Mouse (Mus musculus) hindbrain, embryonic 13.5 days (tissue): ENCODE measurements around the gene Rab11a. TPM values are rescaled to one million over a fixed set of nuclear protein-coding genes. Genes with fewer than 3 reads are reported as not detected.

Experiments
- ATAC-seq: fragments of 200-750 bp; cut with Nextera tagmentation; 2 replicates; pipeline ENCODE4 v1.8.0; 2017; ENCODE audit warnings: moderate TSS enrichment; ENCODE audit not compliant: low FRiP score
- H3K27ac ChIP-seq: fragments of 300-500 bp; sonication (generic); 2 replicates; pipeline ENCODE4 v1.5.1; 2015; ENCODE audit warnings: inconsistent platforms, mild to moderate bottlenecking, moderate library complexity
- H3K27me3 ChIP-seq: fragments of 300-500 bp; sonication (generic); 2 replicates; pipeline ENCODE4 v1.6.1; 2015; ENCODE audit warnings: mild to moderate bottlenecking, inconsistent platforms
- H3K36me3 ChIP-seq: fragments of 300-500 bp; sonication (generic); 2 replicates; pipeline ENCODE4 v1.6.1; 2015; ENCODE audit warnings: mild to moderate bottlenecking, inconsistent platforms
- H3K4me1 ChIP-seq: fragments of 300-500 bp; sonication (generic); replicated peaks from 2 replicates; pipeline ENCODE4 v1.6.1; 2015; ENCODE audit warnings: inconsistent platforms
- H3K4me2 ChIP-seq: fragments of 300-500 bp; sonication (generic); 2 replicates; pipeline ENCODE4 v1.6.1; 2015; ENCODE audit warnings: inconsistent platforms, mild to moderate bottlenecking, moderate library complexity
- H3K4me3 ChIP-seq: fragments of 300-500 bp; sonication (generic); 2 replicates; pipeline ENCODE4 v1.5.1; 2015; ENCODE audit warnings: mild to moderate bottlenecking, inconsistent platforms
- H3K9ac ChIP-seq: fragments of 300-500 bp; sonication (generic); 2 replicates; pipeline ENCODE4 v1.6.1; 2015; ENCODE audit warnings: mild to moderate bottlenecking, inconsistent platforms
- H3K9me3 ChIP-seq: fragments of 300-500 bp; sonication (generic); 2 replicates; pipeline ENCODE4 v1.6.1; 2016; ENCODE audit warnings: inconsistent platforms
- WGBS: fragments of 180-500 bp; shearing (Covaris S2); methylation state at CpG from one replicate; pipeline ENCODE4 v1.1.7; 2015; 5-methylcytosine and 5-hydroxymethylcytosine counted together
- polyA plus RNA-seq: library from polyadenylated mRNA; unstranded; fragments of >200 nt; fragmentation: Nextera tagmentation; extraction: Ambion mirVana; gene quantifications from 2 replicates; pipeline ENCODE4 v1.2.1, GENCODE M21; 2015

Gene Rab11a
- polyA plus RNA-seq: 381 and 422 TPM in 2 replicates

DNA sequence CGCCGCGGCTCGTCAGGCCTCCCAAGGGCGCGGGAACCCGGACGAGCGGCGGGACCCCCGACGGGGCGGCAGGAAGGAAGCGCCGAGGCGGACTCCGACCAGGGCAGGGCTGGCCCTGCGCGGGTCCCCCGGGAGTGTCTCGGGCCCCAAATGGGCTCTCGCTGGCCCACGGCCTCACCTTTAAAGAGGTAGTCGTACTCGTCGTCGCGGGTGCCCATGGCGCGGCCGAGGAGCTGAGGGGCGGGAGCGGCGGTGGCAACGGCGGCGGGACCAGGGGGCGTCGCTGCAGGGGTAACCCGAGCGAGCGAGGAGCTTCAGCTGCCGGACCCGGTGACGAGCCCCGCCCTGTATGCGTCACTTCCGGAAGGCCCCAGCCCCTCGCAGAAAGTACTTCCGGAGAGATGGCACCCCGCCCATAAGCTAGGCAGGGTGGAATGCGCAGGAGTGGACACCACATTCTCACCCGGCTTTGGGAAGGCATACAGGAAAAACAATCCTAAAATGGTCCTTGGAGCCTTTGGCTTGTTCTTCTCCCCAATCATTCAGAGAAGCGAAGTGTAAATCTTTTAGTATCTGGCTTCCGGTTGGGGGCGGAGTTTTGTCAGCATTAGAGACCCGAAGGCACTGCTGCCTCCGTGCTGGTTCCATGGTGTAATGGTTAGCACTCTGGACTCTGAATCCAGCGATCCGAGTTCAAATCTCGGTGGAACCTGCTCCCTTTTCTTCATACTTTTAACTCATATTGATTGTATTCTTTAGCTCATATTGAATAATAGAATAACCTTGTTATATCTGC, at the start of gene Rab11a:
Rab11a (minus strand) TSS at position 353 of the 796 bp plus-strand sequence.
- Histone ChIP-seq H3K27ac (peak within 1 kb of the TSS; percentile 95), H3K36me3 (no peaks in the 10 kb centered on the region), H3K9ac (peak within 1 kb of the TSS; percentile 95), H3K4me2 (peak within 1 kb of the TSS; percentile 70), H3K4me3 (peak within 1 kb of the TSS; percentile 97), H3K4me1 (peaks cover 14% of the 10 kb centered on the region), H3K27me3 (no peaks in the 10 kb centered on the region), H3K9me3 (no peaks in the 10 kb centered on the region)
- under 1% methylated on average over 57 of the region's 61 CpGs for WGBS
- ATAC-seq: peak; percentile 98

GRCm38 (mm10) chr9:64786216-64786905, 48.8 kb upstream of the Rab11a start:
- H3K4me2 ChIP-seq: no peak overlapping the region
- H3K27ac ChIP-seq: no peak overlapping the region
- H3K9me3 ChIP-seq: no peaks in the 10 kb centered on the region
- no peaks in the 10 kb centered on the region for H3K27me3 ChIP-seq
- H3K9ac ChIP-seq: no peak overlapping the region
- no peaks in the 10 kb centered on the region for H3K36me3 ChIP-seq
- no peak overlapping the region for H3K4me3 ChIP-seq
- no peaks in the 10 kb centered on the region for H3K4me1 ChIP-seq
- no peak for ATAC-seq
- 76% methylated on average over 9 of the region's 9 CpGs for WGBS

DNA sequence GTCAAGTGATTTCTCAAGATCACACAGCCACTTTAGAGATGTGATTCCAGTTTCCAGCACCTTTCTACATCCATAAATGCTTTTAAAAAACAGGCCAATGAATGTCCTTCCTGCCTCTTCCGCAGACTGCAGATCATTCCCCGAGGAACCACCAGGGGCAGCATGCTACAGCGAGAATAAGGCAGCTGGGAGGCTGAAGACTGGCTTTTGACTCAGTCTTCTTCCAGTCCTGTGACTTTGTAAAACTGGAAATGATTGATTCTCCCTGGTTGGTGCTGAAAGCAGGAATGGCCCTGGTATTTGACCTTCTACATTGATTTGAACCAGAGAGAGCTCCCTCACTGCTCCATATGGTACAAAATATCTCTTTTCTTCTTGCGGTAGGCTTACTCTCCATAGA, 47.3 kb upstream of the Rab11a start:
- Histone ChIP-seq H3K4me2 (no peak overlapping the region), H3K9me3 (no peaks in the 10 kb centered on the region), H3K4me3 (no peak overlapping the region), H3K27ac (no peak overlapping the region), H3K27me3 (no peaks in the 10 kb centered on the region), H3K4me1 (no peaks in the 10 kb centered on the region), H3K9ac (no peak overlapping the region), H3K36me3 (no peaks in the 10 kb centered on the region)
- ATAC-seq: no peak
- WGBS: 34% methylated on average over 4 of the region's 4 CpGs

GRCm38 (mm10) chr9:64783511-64783910, 46.0 kb upstream of the Rab11a start:
- Histone ChIP-seq H3K9ac (no peak overlapping the region), H3K27me3 (no peaks in the 10 kb centered on the region), H3K4me3 (no peak overlapping the region), H3K9me3 (no peaks in the 10 kb centered on the region), H3K36me3 (no peaks in the 10 kb centered on the region), H3K4me2 (no peak overlapping the region), H3K4me1 (no peaks in the 10 kb centered on the region), H3K27ac (no peak overlapping the region)
- ATAC-seq: no peak
- WGBS: 58% methylated on average over 7 of the region's 7 CpGs

- no peak overlapping the region for H3K4me3 ChIP-seq
- no peak overlapping the region for H3K27ac ChIP-seq
- no peaks in the 10 kb centered on the region for H3K36me3 ChIP-seq
- no peak overlapping the region for H3K4me2 ChIP-seq
- 49% methylated on average over 7 of the region's 7 CpGs for WGBS
- no peaks in the 10 kb centered on the region for H3K27me3 ChIP-seq
- no peak overlapping the region for H3K9ac ChIP-seq
- H3K4me1 ChIP-seq: peaks cover 9% of the 10 kb centered on the region
- ATAC-seq: no peak
- H3K9me3 ChIP-seq: no peaks in the 10 kb centered on the region
These were observed 42.1 kb upstream of the Rab11a start for GRCm38 (mm10) chr9:64779628-64780027.

- Histone ChIP-seq H3K4me1 (peaks cover 17% of the 10 kb centered on the region), H3K9ac (no peak overlapping the region), H3K4me2 (no peak overlapping the region), H3K27me3 (no peaks in the 10 kb centered on the region), H3K36me3 (no peaks in the 10 kb centered on the region), H3K4me3 (no peak overlapping the region), H3K9me3 (no peaks in the 10 kb centered on the region), H3K27ac (no peak overlapping the region)
- 83% methylated on average over 1 of the region's 1 CpGs for WGBS
- no peak for ATAC-seq
These were observed 40.6 kb upstream of the Rab11a start for GRCm38 (mm10) chr9:64778151-64778550.

- Histone ChIP-seq H3K4me1 (peaks cover 17% of the 10 kb centered on the region), H3K9me3 (no peaks in the 10 kb centered on the region), H3K27me3 (no peaks in the 10 kb centered on the region), H3K9ac (no peak overlapping the region), H3K36me3 (no peaks in the 10 kb centered on the region), H3K4me3 (no peak overlapping the region), H3K4me2 (no peak overlapping the region), H3K27ac (no peak overlapping the region)
- ATAC-seq: no peak
- 91% methylated on average over 4 of the region's 4 CpGs for WGBS
These were observed 40.0 kb upstream of the Rab11a start for GRCm38 (mm10) chr9:64777441-64777987.

- Histone ChIP-seq H3K4me3 (no peak overlapping the region), H3K27ac (no peak overlapping the region), H3K4me1 (peaks cover 21% of the 10 kb centered on the region), H3K27me3 (no peaks in the 10 kb centered on the region), H3K9me3 (no peaks in the 10 kb centered on the region), H3K36me3 (no peaks in the 10 kb centered on the region), H3K4me2 (no peak overlapping the region), H3K9ac (no peak overlapping the region)
- no peak for ATAC-seq
- 81% methylated on average over 4 of the region's 4 CpGs for WGBS
These were observed 37.9 kb upstream of the Rab11a start for GRCm38 (mm10) chr9:64775491-64775890.

- 45% methylated on average over 2 of the region's 2 CpGs for WGBS
- Histone ChIP-seq H3K4me2 (no peak overlapping the region), H3K27ac (peak overlapping the region; percentile 73), H3K9me3 (no peaks in the 10 kb centered on the region), H3K36me3 (no peaks in the 10 kb centered on the region), H3K4me3 (no peak overlapping the region), H3K9ac (no peak overlapping the region; the same call in 1 of the 2 replicates), H3K27me3 (no peaks in the 10 kb centered on the region), H3K4me1 (peaks cover 23% of the 10 kb centered on the region)
- no peak for ATAC-seq
These were observed 37.3 kb upstream of the Rab11a start for GRCm38 (mm10) chr9:64774883-64775282.

- Histone ChIP-seq H3K9me3 (no peaks in the 10 kb centered on the region), H3K27me3 (no peaks in the 10 kb centered on the region), H3K4me2 (no peak overlapping the region), H3K9ac (no peak overlapping the region; the same call in 1 of the 2 replicates), H3K36me3 (no peaks in the 10 kb centered on the region), H3K27ac (peak overlapping the region; percentile 73), H3K4me3 (no peak overlapping the region), H3K4me1 (peaks cover 23% of the 10 kb centered on the region)
- ATAC-seq: no peak
- WGBS: 4% methylated on average over 5 of the region's 5 CpGs
These were observed 36.9 kb upstream of the Rab11a start for GRCm38 (mm10) chr9:64774411-64774811.

- Histone ChIP-seq H3K4me3 (no peak overlapping the region), H3K4me1 (peaks cover 23% of the 10 kb centered on the region), H3K4me2 (no peak overlapping the region), H3K9ac (no peak overlapping the region), H3K36me3 (no peaks in the 10 kb centered on the region), H3K9me3 (no peaks in the 10 kb centered on the region), H3K27ac (peak overlapping the region; percentile 73), H3K27me3 (no peaks in the 10 kb centered on the region)
- no peak for ATAC-seq
- 60% methylated on average over 4 of the region's 4 CpGs for WGBS
These were observed 36.4 kb upstream of the Rab11a start for GRCm38 (mm10) chr9:64773936-64774335.

DNA sequence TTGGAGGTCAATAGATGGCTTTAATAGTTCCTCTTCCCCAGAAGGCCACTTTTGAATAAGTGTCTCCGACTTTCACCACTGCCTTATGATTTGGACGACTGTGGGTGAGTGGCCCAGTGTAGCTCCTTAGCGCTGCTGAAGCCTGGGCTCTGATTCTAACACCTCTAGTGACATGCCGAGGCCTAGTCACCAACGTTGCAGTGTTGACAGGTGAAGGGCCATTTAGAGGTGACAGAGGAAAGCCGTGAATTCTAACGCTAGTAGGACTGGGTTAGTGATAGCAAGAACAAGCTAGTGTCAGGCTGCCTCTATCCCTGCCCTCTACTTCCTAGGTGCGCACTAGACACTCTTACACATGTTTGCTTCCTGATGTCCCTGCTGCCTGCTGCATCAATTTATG, 35.7 kb upstream of the Rab11a start:
- WGBS: 85% methylated on average over 8 of the region's 8 CpGs
- Histone ChIP-seq H3K9ac (no peak overlapping the region), H3K9me3 (no peaks in the 10 kb centered on the region), H3K4me2 (no peak overlapping the region), H3K27me3 (no peaks in the 10 kb centered on the region), H3K36me3 (no peaks in the 10 kb centered on the region), H3K4me3 (no peak overlapping the region), H3K4me1 (peaks cover 23% of the 10 kb centered on the region), H3K27ac (peak overlapping the region; percentile 60; the same call in 1 of the 2 replicates)
- ATAC-seq: no peak
